In the genomic region with DNA sequence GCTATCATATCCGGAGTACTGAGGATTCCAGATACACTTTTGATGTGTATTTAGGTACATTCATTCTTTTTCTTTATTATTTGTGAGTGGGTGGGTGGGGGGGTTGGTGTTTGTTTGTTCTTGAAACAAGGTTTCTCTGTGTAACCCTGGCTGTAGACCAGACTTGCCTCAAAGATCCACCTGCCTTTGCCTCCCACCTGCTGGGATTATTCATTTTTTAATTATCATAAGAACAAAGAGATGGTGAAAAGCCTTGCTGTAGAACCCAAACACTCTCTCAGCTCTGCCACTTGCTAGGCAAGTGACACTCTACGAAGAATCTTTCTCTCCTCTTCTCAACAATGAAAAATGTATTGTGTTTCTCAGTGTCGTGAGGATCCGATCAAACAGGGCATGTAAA, we compare ENCODE assay signal across 27 mouse cellular contexts.
"Had no signal": no experiment of that assay in that cellular context is flagged by ENCODE, and none has a peak within 500 bp of the region (broad histone marks: within the 10 kb centered on the region; RNA-seq: fewer than 3 reads in every experiment).

No protein-coding gene starts in this region.

- H3K4me1 ChIP-seq: limb, embryonic 10.5 days; limb, embryonic 12.5 days; limb, embryonic 13.5 days; limb, embryonic 15.5 days; lung, embryonic 15.5 days; midbrain, embryonic 10.5 days; midbrain, embryonic 12.5 days; midbrain, embryonic 13.5 days; midbrain, embryonic 15.5 days had no signal

- DNase-seq: left cerebral cortex, postnatal 4 days; liver; liver, embryonic 13.5 days; liver, postnatal 0 days; lung, adult 18-20 months; lung, adult 2 months; lung, embryonic 14.5 days; lung, postnatal 10 days; lung, postnatal 14 days; lung, postnatal 36 days; lung, postnatal 4 days; midbrain, embryonic 14.5 days had no signal

- H3K27ac ChIP-seq: limb, embryonic 10.5 days; limb, embryonic 12.5 days; limb, embryonic 13.5 days; limb, embryonic 15.5 days; liver, embryonic 12.5 days; liver, embryonic 13.5 days; liver, embryonic 14.5 days; liver, embryonic 15.5 days; lung, embryonic 15.5 days; macrophage; midbrain, embryonic 10.5 days; midbrain, embryonic 12.5 days; midbrain, embryonic 13.5 days; midbrain, embryonic 15.5 days had no signal

- H3K4me3 ChIP-seq: limb, embryonic 10.5 days; limb, embryonic 12.5 days; limb, embryonic 13.5 days; limb, embryonic 15.5 days; liver, embryonic 12.5 days; liver, embryonic 13.5 days; liver, embryonic 15.5 days; lung, embryonic 15.5 days; megakaryocyte, embryonic 14.5 days; midbrain, embryonic 10.5 days; midbrain, embryonic 12.5 days; midbrain, embryonic 13.5 days; midbrain, embryonic 15.5 days; myocyte had no signal

- H3K27me3 ChIP-seq: limb, embryonic 12.5 days; limb, embryonic 13.5 days; limb, embryonic 15.5 days; liver, embryonic 12.5 days; liver, embryonic 13.5 days; liver, embryonic 15.5 days; lung, embryonic 15.5 days; megakaryocyte, embryonic 14.5 days; midbrain, embryonic 12.5 days; midbrain, embryonic 13.5 days; midbrain, embryonic 15.5 days had no signal
